Mouse (Mus musculus): Measurements from ENCODE around the gene Ptprk. TPM values are rescaled to one million over a fixed set of nuclear protein-coding genes. Genes with fewer than 3 reads are reported as not detected.

Gene Ptprk
- polyA plus RNA-seq, 1 experiment = 6.0 TPM

GRCm38 (mm10) chr10:28464766-28465548 is 390.3 kb downstream of the Ptprk start:
- TF ChIP-seq CTCF (IDR thresholded peaks at IDR 0.05; ENCODE audit: borderline replicate concordance, control insufficient read depth, extremely low read depth, insufficient read depth, low read length, poor library complexity) = no peak
- TF ChIP-seq POLR2A (IDR thresholded peaks at IDR 0.05; ENCODE audit: control insufficient read depth, extremely low read depth, insufficient read depth, low read length, poor library complexity) = no peak
- H3K4me3 ChIP-seq (ENCODE audit: control insufficient read depth, insufficient read depth, low read length) = no peak overlapping the region
- DNase-seq = no peak
- H3K36me3 ChIP-seq (ENCODE audit: control insufficient read depth, insufficient read depth, low read length) = no peaks in the 10 kb centered on the region
- WGBS = 95% methylated on average over 12 of the region's 12 CpGs
- H3K4me1 ChIP-seq (replicated peaks; ENCODE audit: control insufficient read depth, insufficient read depth, low read length) = no peaks in the 10 kb centered on the region
- H3K27me3 ChIP-seq (ENCODE audit: control insufficient read depth, insufficient read depth, low read length) = no peaks in the 10 kb centered on the region
- no peak overlapping the region for H3K27ac ChIP-seq (ENCODE audit: control insufficient read depth, insufficient read depth, low read length)

GRCm38 (mm10) chr10:28485574-28485973 is 411.0 kb downstream of the Ptprk start:
- peak; percentile 82 for DNase-seq
- Histone ChIP-seq H3K4me3 (ENCODE audit: control insufficient read depth, insufficient read depth, low read length) (no peak overlapping the region), H3K36me3 (ENCODE audit: control insufficient read depth, insufficient read depth, low read length) (no peaks in the 10 kb centered on the region), H3K27me3 (ENCODE audit: control insufficient read depth, insufficient read depth, low read length) (no peaks in the 10 kb centered on the region), H3K4me1 (replicated peaks; ENCODE audit: control insufficient read depth, insufficient read depth, low read length) (no peaks in the 10 kb centered on the region), H3K27ac (ENCODE audit: control insufficient read depth, insufficient read depth, low read length) (no peak overlapping the region)
- WGBS = 21% methylated on average over 3 of the region's 3 CpGs
- no peak for TF ChIP-seq POLR2A (IDR thresholded peaks at IDR 0.05; ENCODE audit: control insufficient read depth, extremely low read depth, insufficient read depth, low read length, poor library complexity)
- peak; percentile 85; the same call in 1 of the 2 replicates for TF ChIP-seq CTCF (IDR thresholded peaks at IDR 0.05; ENCODE audit: borderline replicate concordance, control insufficient read depth, extremely low read depth, insufficient read depth, low read length, poor library complexity)

DNA sequence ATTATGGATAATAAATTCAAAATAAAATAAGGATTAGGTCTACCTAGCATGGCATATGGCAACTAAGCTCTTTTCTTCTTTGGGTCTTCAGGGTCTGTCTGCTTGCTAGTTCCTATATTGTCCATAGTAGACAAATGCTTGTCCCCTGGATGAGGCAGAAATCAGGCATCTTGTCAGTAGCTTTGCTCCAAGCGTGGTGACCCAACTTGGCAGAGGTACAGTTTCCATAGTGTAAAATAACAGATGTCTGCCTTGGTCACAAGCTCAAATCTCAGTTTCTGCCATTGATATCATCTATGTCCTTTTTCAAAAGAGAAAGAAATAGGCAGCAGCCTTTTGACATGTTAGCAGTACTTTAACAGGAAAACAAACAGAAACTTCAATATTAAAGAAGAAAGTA is 416.4 kb downstream of the Ptprk start:
- DNase-seq = no peak
- no peak overlapping the region for H3K4me3 ChIP-seq (ENCODE audit: control insufficient read depth, insufficient read depth, low read length)
- no peaks in the 10 kb centered on the region for H3K4me1 ChIP-seq (replicated peaks; ENCODE audit: control insufficient read depth, insufficient read depth, low read length)
- H3K36me3 ChIP-seq (ENCODE audit: control insufficient read depth, insufficient read depth, low read length) = no peaks in the 10 kb centered on the region
- TF ChIP-seq CTCF (IDR thresholded peaks at IDR 0.05; ENCODE audit: borderline replicate concordance, control insufficient read depth, extremely low read depth, insufficient read depth, low read length, poor library complexity) = no peak
- H3K27ac ChIP-seq (ENCODE audit: control insufficient read depth, insufficient read depth, low read length) = no peak overlapping the region
- no peaks in the 10 kb centered on the region for H3K27me3 ChIP-seq (ENCODE audit: control insufficient read depth, insufficient read depth, low read length)
- 100% methylated on average over 1 of the region's 1 CpGs for WGBS

DNA sequence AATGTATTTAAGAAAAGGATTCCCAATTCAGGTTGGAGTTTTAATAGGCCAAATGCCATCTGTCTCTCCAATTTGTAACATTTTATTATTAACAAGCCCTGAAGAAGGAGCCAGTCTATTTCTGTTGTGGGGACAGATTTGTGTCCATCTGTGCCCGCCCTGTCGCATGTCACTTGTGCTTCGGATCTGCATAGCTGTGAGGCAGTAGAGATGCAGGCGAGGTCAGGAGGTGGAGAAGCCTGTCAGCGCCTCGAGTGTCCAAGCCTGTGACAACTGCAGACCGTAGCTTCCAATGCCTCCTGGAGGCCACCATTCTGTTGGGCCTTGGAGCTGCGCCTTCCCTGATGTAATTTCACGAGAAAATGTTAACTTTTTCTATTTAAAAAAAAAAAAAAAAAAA is 417.6 kb downstream of the Ptprk start:
- H3K27ac ChIP-seq (ENCODE audit: control insufficient read depth, insufficient read depth, low read length) = no peak overlapping the region
- no peaks in the 10 kb centered on the region for H3K4me1 ChIP-seq (replicated peaks; ENCODE audit: control insufficient read depth, insufficient read depth, low read length)
- no peaks in the 10 kb centered on the region for H3K27me3 ChIP-seq (ENCODE audit: control insufficient read depth, insufficient read depth, low read length)
- H3K4me3 ChIP-seq (ENCODE audit: control insufficient read depth, insufficient read depth, low read length) = no peak overlapping the region
- DNase-seq = no peak
- TF ChIP-seq CTCF (IDR thresholded peaks at IDR 0.05; ENCODE audit: borderline replicate concordance, control insufficient read depth, extremely low read depth, insufficient read depth, low read length, poor library complexity) (no peak), POLR2A (IDR thresholded peaks at IDR 0.05; ENCODE audit: control insufficient read depth, extremely low read depth, insufficient read depth, low read length, poor library complexity) (no peak)
- WGBS = 95% methylated on average over 9 of the region's 9 CpGs
- no peaks in the 10 kb centered on the region for H3K36me3 ChIP-seq (ENCODE audit: control insufficient read depth, insufficient read depth, low read length)

GRCm38 (mm10) chr10:28492870-28493269 is 418.2 kb downstream of the Ptprk start:
- no peak for DNase-seq
- TF ChIP-seq POLR2A (IDR thresholded peaks at IDR 0.05; ENCODE audit: control insufficient read depth, extremely low read depth, insufficient read depth, low read length, poor library complexity) (no peak), CTCF (IDR thresholded peaks at IDR 0.05; ENCODE audit: borderline replicate concordance, control insufficient read depth, extremely low read depth, insufficient read depth, low read length, poor library complexity) (no peak)
- H3K27ac ChIP-seq (ENCODE audit: control insufficient read depth, insufficient read depth, low read length) = no peak overlapping the region
- WGBS = 91% methylated on average over 14 of the region's 14 CpGs
- H3K27me3 ChIP-seq (ENCODE audit: control insufficient read depth, insufficient read depth, low read length) = no peaks in the 10 kb centered on the region
- no peaks in the 10 kb centered on the region for H3K4me1 ChIP-seq (replicated peaks; ENCODE audit: control insufficient read depth, insufficient read depth, low read length)
- H3K36me3 ChIP-seq (ENCODE audit: control insufficient read depth, insufficient read depth, low read length) = no peaks in the 10 kb centered on the region
- no peak overlapping the region for H3K4me3 ChIP-seq (ENCODE audit: control insufficient read depth, insufficient read depth, low read length)

GRCm38 (mm10) chr10:28493271-28493861 is 418.7 kb downstream of the Ptprk start:
- no peak for TF ChIP-seq POLR2A (IDR thresholded peaks at IDR 0.05; ENCODE audit: control insufficient read depth, extremely low read depth, insufficient read depth, low read length, poor library complexity)
- no peak for TF ChIP-seq CTCF (IDR thresholded peaks at IDR 0.05; ENCODE audit: borderline replicate concordance, control insufficient read depth, extremely low read depth, insufficient read depth, low read length, poor library complexity)
- Histone ChIP-seq H3K4me1 (replicated peaks; ENCODE audit: control insufficient read depth, insufficient read depth, low read length) (no peaks in the 10 kb centered on the region), H3K27ac (ENCODE audit: control insufficient read depth, insufficient read depth, low read length) (no peak overlapping the region), H3K4me3 (ENCODE audit: control insufficient read depth, insufficient read depth, low read length) (no peak overlapping the region), H3K36me3 (ENCODE audit: control insufficient read depth, insufficient read depth, low read length) (no peaks in the 10 kb centered on the region), H3K27me3 (ENCODE audit: control insufficient read depth, insufficient read depth, low read length) (no peaks in the 10 kb centered on the region)
- 95% methylated on average over 7 of the region's 7 CpGs for WGBS
- no peak for DNase-seq
